8 mouse cellular contexts compared by ENCODE assay signal in the genomic region with DNA sequence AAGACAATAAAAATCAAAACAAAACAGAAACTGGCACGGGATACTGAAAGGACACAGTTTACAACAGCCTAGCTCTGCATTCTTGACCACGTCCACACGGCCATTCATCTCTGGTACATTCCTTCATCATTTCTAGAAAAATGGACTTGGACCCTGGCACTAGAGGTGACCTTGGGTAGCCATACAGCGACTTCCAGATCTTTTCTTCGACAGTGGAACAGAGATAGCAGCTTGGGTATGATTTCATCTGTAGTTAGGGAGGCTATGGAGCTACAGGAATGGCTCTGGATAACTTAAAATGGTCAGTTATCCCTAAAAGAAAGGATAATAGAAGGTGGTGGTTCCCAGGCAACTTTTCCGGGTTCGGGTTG. TPM values are rescaled to one million over a fixed set of nuclear protein-coding genes. Genes with fewer than 3 reads are reported as not detected.
A peak's percentile ranks its signal among the peaks of the same experiment; 100 is the strongest.
DNase-seq lines count a peak whose midpoint lies in the region; ATAC-seq and TF ChIP-seq lines count a peak whose summit lies in the region.

A gene (plus strand): TSS at position 54 of the 371 bp plus-strand sequence.

- 0 out of 2 replicates have a peak, but pooled peaks have one; percentile 37 for ATAC-seq in forebrain, embryonic 11.5 days (replicated peaks; ENCODE audit: low FRiP score)
- ATAC-seq in limb, embryonic 11.5 days (ENCODE audit: insufficient number of reproducible peaks, low FRiP score, low TSS enrichment, low read depth) = no peak
- ATAC-seq in granulocyte monocyte progenitor cell, adult 5-6 weeks (replicated peaks; ENCODE audit: poor library complexity, severe bottlenecking) = no peak; the same call in 1 of the 2 replicates

- H3K4me2 ChIP-seq in forebrain, embryonic 11.5 days (ENCODE audit: low read depth, low read length, severe bottlenecking) = peak within 1 kb of the TSS; percentile 83
- H3K4me2 ChIP-seq in limb, embryonic 11.5 days (ENCODE audit: low read depth, severe bottlenecking) = peak within 1 kb of the TSS; percentile 48

- 2% methylated on average over 7 of the region's 7 CpGs for WGBS in liver, adult 2 months
- 1% methylated on average over 7 of the region's 7 CpGs for WGBS in forebrain, embryonic 11.5 days
- under 1% methylated on average over 7 of the region's 7 CpGs for WGBS in limb, embryonic 11.5 days
- 0% methylated on average over 7 of the region's 7 CpGs for WGBS in small intestine, adult 2 months

- H3K27ac ChIP-seq in liver, adult 2 months (replicated peaks; ENCODE audit: insufficient read depth, low read depth, low read length) = peak within 1 kb of the TSS; percentile 14; the same call in 1 of the 2 replicates
- H3K27ac ChIP-seq in forebrain, embryonic 11.5 days (ENCODE audit: low read depth, low read length) = no peak within 1 kb of the TSS
- no peak within 1 kb of the TSS for H3K27ac ChIP-seq in limb, embryonic 11.5 days (replicated peaks; ENCODE audit: low read depth, low read length)
- H3K27ac ChIP-seq in small intestine, adult 2 months (ENCODE audit: insufficient read depth, low read depth, low read length) = peak within 1 kb of the TSS; percentile 96

- H3K27me3 ChIP-seq in liver, adult 2 months (ENCODE audit: control insufficient read depth, insufficient read depth, low read length) = no peaks in the 10 kb centered on the region
- H3K27me3 ChIP-seq in forebrain, embryonic 11.5 days (ENCODE audit: control insufficient read depth, insufficient read depth, low read length) = peaks cover 19% of the 10 kb centered on the region
- peaks cover 50% of the 10 kb centered on the region for H3K27me3 ChIP-seq in limb, embryonic 11.5 days (ENCODE audit: control insufficient read depth, insufficient read depth, low read length)
- peaks cover 6% of the 10 kb centered on the region for H3K27me3 ChIP-seq in small intestine, adult 2 months (ENCODE audit: control insufficient read depth, insufficient read depth, low read length)

- no peak for DNase-seq in liver, adult 2 months (ENCODE audit: extremely low read depth, low read depth, low spot score)
- no peak for DNase-seq in liver
- DNase-seq in forebrain, embryonic 11.5 days (ENCODE audit: low spot score) = no peak
- no peak for DNase-seq in limb, embryonic 11.5 days (ENCODE audit: low spot score)
- DNase-seq in T-cell, adult 2 months (ENCODE audit: low spot score) = no peak
- no peak for DNase-seq in cerebellum, postnatal 14 days

- H3K9me3 ChIP-seq in forebrain, embryonic 11.5 days (ENCODE audit: control insufficient read depth, low read length) = no peaks in the 10 kb centered on the region
- no peaks in the 10 kb centered on the region for H3K9me3 ChIP-seq in limb, embryonic 11.5 days (ENCODE audit: control insufficient read depth, low read length)

- H3K4me3 ChIP-seq in liver, adult 2 months (ENCODE audit: insufficient read depth, low read depth, low read length) = peak within 1 kb of the TSS; percentile 58
- peak within 1 kb of the TSS; percentile 38 for H3K4me3 ChIP-seq in forebrain, embryonic 11.5 days (ENCODE audit: low read depth, low read length)
- peak within 1 kb of the TSS; percentile 26 for H3K4me3 ChIP-seq in limb, embryonic 11.5 days (ENCODE audit: low read depth, low read length)
- H3K4me3 ChIP-seq in small intestine, adult 2 months (ENCODE audit: low read depth, low read length) = peak within 1 kb of the TSS; percentile 79

- peaks cover 7% of the 10 kb centered on the region; the same call in 1 of the 2 replicates for H3K4me1 ChIP-seq in liver, adult 2 months (ENCODE audit: control insufficient read depth, insufficient read depth, low read length)
- H3K4me1 ChIP-seq in forebrain, embryonic 11.5 days (replicated peaks; ENCODE audit: control insufficient read depth, insufficient read depth, low read length) = peaks cover 5% of the 10 kb centered on the region; the same call in 1 of the 2 replicates
- H3K4me1 ChIP-seq in limb, embryonic 11.5 days (ENCODE audit: control insufficient read depth, insufficient read depth, low read length) = peaks cover 5% of the 10 kb centered on the region; the same call in 1 of the 2 replicates
- H3K4me1 ChIP-seq in small intestine, adult 2 months (ENCODE audit: control insufficient read depth, insufficient read depth, insufficient read length, low read length) = peaks cover 7% of the 10 kb centered on the region; the same call in 1 of the 2 replicates

- no peaks in the 10 kb centered on the region for H3K79me2 ChIP-seq in liver, adult 2 months (ENCODE audit: control insufficient read depth, insufficient read depth, low read length)

- no peaks in the 10 kb centered on the region for H3K36me3 ChIP-seq in liver, adult 2 months (ENCODE audit: control insufficient read depth, insufficient read depth, low read length)
- H3K36me3 ChIP-seq in forebrain, embryonic 11.5 days (ENCODE audit: control insufficient read depth, insufficient read depth, low read length) = no peaks in the 10 kb centered on the region
- no peaks in the 10 kb centered on the region for H3K36me3 ChIP-seq in limb, embryonic 11.5 days (ENCODE audit: control insufficient read depth, insufficient read depth, low read length)
- peaks cover 8% of the 10 kb centered on the region for H3K36me3 ChIP-seq in small intestine, adult 2 months (ENCODE audit: control insufficient read depth, insufficient read depth, low read length)

- TF ChIP-seq POLR2A in liver, adult 2 months (IDR thresholded peaks at IDR 0.05; ENCODE audit: extremely low read depth, insufficient read depth, low read length) = no peak
- no peak for TF ChIP-seq POLR2A in small intestine, adult 2 months (IDR thresholded peaks at IDR 0.05; ENCODE audit: low read depth, low read length)

- TF ChIP-seq CTCF in liver, adult 2 months (IDR thresholded peaks at IDR 0.05; ENCODE audit: low read depth, low read length) = no peak
- no peak for TF ChIP-seq CTCF in small intestine, adult 2 months (IDR thresholded peaks at IDR 0.05; ENCODE audit: extremely low read depth, insufficient read length, insufficient replicate concordance, low read depth, low read length)

- H3K9ac ChIP-seq in liver, adult 2 months (ENCODE audit: low read depth, low read length) = peak within 1 kb of the TSS; percentile 32
- H3K9ac ChIP-seq in forebrain, embryonic 11.5 days (ENCODE audit: low read length) = peak within 1 kb of the TSS; percentile 31
- H3K9ac ChIP-seq in limb, embryonic 11.5 days (ENCODE audit: low read length) = no peak within 1 kb of the TSS

RNA-seq across cellular contexts. Expression of the gene that starts here (rescaled TPM):
- total RNA-seq in liver, adult 2 months (2014; rRNA removed) = 5.1 and 5.6 TPM in 2 replicates
- polyA plus RNA-seq in liver, adult 2 months (2012; rRNA removed) = 2.1 and 3.2 TPM in 2 replicates
- polyA plus RNA-seq in forebrain, embryonic 11.5 days (2014; fragmentation: Nextera tagmentation; extraction: Ambion mirVana) = 2.3 and 5.0 TPM in 2 replicates
- polyA plus RNA-seq in limb, embryonic 11.5 days (2014; fragmentation: Nextera tagmentation; extraction: Ambion mirVana) = 1.9 and 3.5 TPM in 2 replicates
- polyA plus RNA-seq in small intestine, adult 2 months (2012; rRNA removed) = 143 and 416 TPM in 2 replicates
- total RNA-seq in granulocyte monocyte progenitor cell, adult 5-6 weeks (2014; fragmentation: Nextera tagmentation) = not detected in 2 replicates
- total RNA-seq in granulocyte monocyte progenitor cell, adult 5-6 weeks (2017) = not detected in 2 replicates

Comparison
In these comparisons a context has a peak if more than half of its experiments do, and no peak if none do; other contexts are left out.
1. RNA of the gene that starts here (polyA plus RNA-seq): 143 to 416 TPM in small intestine, adult 2 months; 2.3 to 5.0 TPM in forebrain, embryonic 11.5 days, 1.9 to 3.5 TPM in limb, embryonic 11.5 days and 2.1 to 3.2 TPM in liver, adult 2 months; every median in the first group is over 10 times any median in the second.
2. H3K27ac ChIP-seq: peak in liver, adult 2 months (single experiment) and small intestine, adult 2 months (single experiment); none in forebrain, embryonic 11.5 days (single experiment) and limb, embryonic 11.5 days (single experiment).
3. H3K4me3 ChIP-seq: peak in every context shown above with its lines; median percentile 79 in small intestine, adult 2 months; 58 in liver, adult 2 months; 38 in forebrain, embryonic 11.5 days; 26 in limb, embryonic 11.5 days.